ENCODE assay signal across 22 mouse cellular contexts in genomic region chr5:35117633-35118032, GRCm38 (mm10). TPM values are rescaled to one million over a fixed set of nuclear protein-coding genes. Genes with fewer than 3 reads are reported as not detected.
DNase-seq lines count a peak whose midpoint lies in the region; ATAC-seq and TF ChIP-seq lines count a peak whose summit lies in the region.
"Had no signal": no experiment of that assay in that cellular context is flagged by ENCODE, and none has a peak within 500 bp of the region (broad histone marks: within the 10 kb centered on the region; RNA-seq: fewer than 3 reads in every experiment).

No protein-coding gene starts in this region.

- no peak for ATAC-seq in forebrain, embryonic 13.5 days
- ATAC-seq in forebrain, embryonic 12.5 days (ENCODE audit: low FRiP score), result no peak
- ATAC-seq in hindbrain, embryonic 14.5 days (ENCODE audit: low FRiP score), result no peak
- ATAC-seq: CD4-positive, CD25-positive, alpha-beta regulatory T cell, adult 4 months had no signal

- no peaks in the 10 kb centered on the region for H3K27me3 ChIP-seq in forebrain, embryonic 13.5 days
- H3K27me3 ChIP-seq in forebrain, embryonic 12.5 days, result no peaks in the 10 kb centered on the region
- H3K27me3 ChIP-seq in MEL (ENCODE audit: control insufficient read depth in 1 of 2, insufficient read depth in 2 of 2, low read length in 2 of 2), result peaks cover 0 to 4% of the 10 kb centered on the region in 2 experiments; a peak in 1 of 4 replicates
- H3K27me3 ChIP-seq in testis, adult 2 months (ENCODE audit: control insufficient read depth, insufficient read depth, low read length), result no peaks in the 10 kb centered on the region
- no peaks in the 10 kb centered on the region for H3K27me3 ChIP-seq in hindbrain, embryonic 14.5 days (ENCODE audit: control insufficient read depth, insufficient read depth, low read length)
- peaks cover 4% of the 10 kb centered on the region; the same call in 1 of the 2 replicates for H3K27me3 ChIP-seq in limb, embryonic 10.5 days (ENCODE audit: low read depth, poor library complexity, severe bottlenecking)
- H3K27me3 ChIP-seq: embryonic facial prominence, embryonic 13.5 days; embryonic facial prominence, embryonic 15.5 days had no signal

- H3K27ac ChIP-seq in forebrain, embryonic 13.5 days, result 0 out of 2 replicates have a peak overlapping the region, but pooled peaks have one; percentile 19
- H3K27ac ChIP-seq in forebrain, embryonic 12.5 days, result no peak overlapping the region
- H3K27ac ChIP-seq in MEL (ENCODE audit: control insufficient read depth, low read depth, low read length), result 0 out of 2 replicates have a peak overlapping the region, but pooled peaks have one; percentile 11
- H3K27ac ChIP-seq in testis, adult 2 months (ENCODE audit: control insufficient read depth, insufficient read depth, low read depth, low read length), result peak overlapping the region; percentile 52; the same call in 1 of the 2 replicates
- H3K27ac ChIP-seq in hindbrain, embryonic 14.5 days, result no peak overlapping the region
- no peak overlapping the region for H3K27ac ChIP-seq in limb, embryonic 10.5 days
- H3K27ac ChIP-seq: embryonic facial prominence, embryonic 13.5 days; embryonic facial prominence, embryonic 15.5 days; forebrain, embryonic 10.5 days had no signal

- H3K4me2 ChIP-seq in forebrain, embryonic 13.5 days, result no peak overlapping the region
- H3K4me2 ChIP-seq in forebrain, embryonic 12.5 days, result no peak overlapping the region
- H3K4me2 ChIP-seq in hindbrain, embryonic 14.5 days (replicated peaks), result no peak overlapping the region
- H3K4me2 ChIP-seq: embryonic facial prominence, embryonic 13.5 days; embryonic facial prominence, embryonic 15.5 days had no signal

- no peak overlapping the region for H3K4me3 ChIP-seq in forebrain, embryonic 13.5 days
- no peak overlapping the region for H3K4me3 ChIP-seq in forebrain, embryonic 12.5 days (replicated peaks)
- H3K4me3 ChIP-seq in MEL (ENCODE audit: control insufficient read depth in 1 of 2, insufficient read depth in 1 of 2, low read depth in 2 of 2, low read length in 2 of 2), result no peak overlapping the region
- H3K4me3 ChIP-seq in testis, adult 2 months (ENCODE audit: control insufficient read depth, low read depth, low read length), result no peak overlapping the region
- H3K4me3 ChIP-seq in hindbrain, embryonic 14.5 days (replicated peaks; ENCODE audit: low read length), result no peak overlapping the region
- H3K4me3 ChIP-seq in limb, embryonic 10.5 days, result no peak overlapping the region
- H3K4me3 ChIP-seq: embryonic facial prominence, embryonic 13.5 days; embryonic facial prominence, embryonic 15.5 days; erythroblast, embryonic 14.5 days; forebrain, embryonic 10.5 days had no signal

- no peak for TF ChIP-seq RAD21 in MEL (IDR thresholded peaks at IDR 0.05; ENCODE audit: low read depth, low read length)

- peak; percentile 37 for DNase-seq in MEL (ENCODE audit: low read depth, low spot score)
- peak; percentile 53 for DNase-seq in testis, postnatal 14 days (ENCODE audit: low spot score)
- DNase-seq in hindbrain, embryonic 14.5 days (ENCODE audit: low spot score), result no peak
- DNase-seq in limb, embryonic 10.5 days (ENCODE audit: low spot score), result no peak
- DNase-seq: adrenal gland, adult 2 months; adrenal gland, postnatal 10 days; adrenal gland, postnatal 25 days; B cell, adult 2 months; cerebellum, adult 11 months; cerebellum, adult 8-10 months; cerebellum, adult 9-11 months; cerebellum, postnatal 14 days; embryo, embryonic 11 days had no signal

- no peak for TF ChIP-seq CTCF in MEL (IDR thresholded peaks at IDR 0.05 in 2 of 3, conservative IDR thresholded peaks at IDR 0.05 in 1 of 3; ENCODE audit: control insufficient read depth in 1 of 3, insufficient read depth in 1 of 3, low read depth in 2 of 3, low read length in 3 of 3, poor library complexity in 1 of 3, severe bottlenecking in 1 of 3)
- TF ChIP-seq CTCF in testis, adult 2 months (IDR thresholded peaks at IDR 0.05; ENCODE audit: control insufficient read depth, insufficient read depth, insufficient replicate concordance, low read depth, low read length), result no peak

- peaks cover 9% of the 10 kb centered on the region for H3K4me1 ChIP-seq in forebrain, embryonic 13.5 days
- H3K4me1 ChIP-seq in forebrain, embryonic 12.5 days, result no peaks in the 10 kb centered on the region
- peaks cover 3 to 10% of the 10 kb centered on the region in 2 experiments; a peak in 3 of 4 replicates for H3K4me1 ChIP-seq in MEL (ENCODE audit: control insufficient read depth in 1 of 2, insufficient read depth in 2 of 2, low read length in 2 of 2)
- H3K4me1 ChIP-seq in testis, adult 2 months (ENCODE audit: control insufficient read depth, insufficient read depth, low read length), result peaks cover 2% of the 10 kb centered on the region; the same call in 1 of the 2 replicates
- H3K4me1 ChIP-seq in hindbrain, embryonic 14.5 days (replicated peaks; ENCODE audit: control insufficient read depth, insufficient read depth, low read length), result no peaks in the 10 kb centered on the region
- peaks cover 8% of the 10 kb centered on the region for H3K4me1 ChIP-seq in limb, embryonic 10.5 days
- H3K4me1 ChIP-seq: embryonic facial prominence, embryonic 15.5 days; forebrain, embryonic 10.5 days had no signal

- H3K79me2 ChIP-seq in MEL (ENCODE audit: control insufficient read depth, insufficient read depth, low read length, poor library complexity), result no peaks in the 10 kb centered on the region

- WGBS in forebrain, embryonic 13.5 days, result 73% methylated on average over 3 of the region's 3 CpGs
- WGBS in forebrain, embryonic 12.5 days, result 75% methylated on average over 3 of the region's 3 CpGs
- 74% methylated on average over 3 of the region's 3 CpGs for WGBS in hindbrain, embryonic 14.5 days
- 77% methylated on average over 3 of the region's 3 CpGs for WGBS in limb, embryonic 10.5 days

- H3K36me3 ChIP-seq in forebrain, embryonic 13.5 days (ENCODE audit: poor library complexity, severe bottlenecking), result no peaks in the 10 kb centered on the region
- H3K36me3 ChIP-seq in forebrain, embryonic 12.5 days (replicated peaks), result no peaks in the 10 kb centered on the region
- peaks cover 0 to 8% of the 10 kb centered on the region in 2 experiments; a peak in 2 of 4 replicates for H3K36me3 ChIP-seq in MEL (ENCODE audit: control insufficient read depth in 1 of 2, insufficient read depth in 2 of 2, low read length in 2 of 2)
- no peaks in the 10 kb centered on the region for H3K36me3 ChIP-seq in testis, adult 2 months (ENCODE audit: control insufficient read depth, insufficient read depth, low read length)
- H3K36me3 ChIP-seq in hindbrain, embryonic 14.5 days (replicated peaks; ENCODE audit: control insufficient read depth, insufficient read depth), result no peaks in the 10 kb centered on the region
- no peaks in the 10 kb centered on the region for H3K36me3 ChIP-seq in limb, embryonic 10.5 days
- H3K36me3 ChIP-seq: embryonic facial prominence, embryonic 13.5 days; embryonic facial prominence, embryonic 15.5 days; forebrain, embryonic 10.5 days; G1E had no signal

- TF ChIP-seq POLR2A in MEL (IDR thresholded peaks at IDR 0.05; ENCODE audit: control insufficient read depth in 1 of 2, insufficient read depth in 1 of 2, low read depth in 1 of 2, low read length in 2 of 2, poor library complexity in 1 of 2), result no peak
- no peak for TF ChIP-seq POLR2A in testis, adult 2 months (IDR thresholded peaks at IDR 0.05; ENCODE audit: control insufficient read depth, low read depth, low read length)

- no peaks in the 10 kb centered on the region for H3K9me3 ChIP-seq in forebrain, embryonic 13.5 days (replicated peaks)
- no peaks in the 10 kb centered on the region for H3K9me3 ChIP-seq in forebrain, embryonic 12.5 days
- H3K9me3 ChIP-seq in MEL (replicated peaks; ENCODE audit: insufficient read depth, low read length), result no peaks in the 10 kb centered on the region
- no peaks in the 10 kb centered on the region for H3K9me3 ChIP-seq in hindbrain, embryonic 14.5 days (ENCODE audit: control insufficient read depth, low read length)
- no peaks in the 10 kb centered on the region for H3K9me3 ChIP-seq in limb, embryonic 10.5 days (replicated peaks)
- H3K9me3 ChIP-seq: embryonic facial prominence, embryonic 13.5 days; embryonic facial prominence, embryonic 15.5 days; forebrain, embryonic 10.5 days; G1E had no signal

- TF ChIP-seq EP300 in MEL (IDR thresholded peaks at IDR 0.05; ENCODE audit: low read depth in 1 of 2, low read length in 2 of 2), result 0 out of 4 replicates have a peak, but pooled peaks of 1 of the 2 experiments have one; percentile 27

- no peak overlapping the region for H3K9ac ChIP-seq in forebrain, embryonic 13.5 days
- no peak overlapping the region for H3K9ac ChIP-seq in forebrain, embryonic 12.5 days
- H3K9ac ChIP-seq in MEL (ENCODE audit: control insufficient read depth, low read depth, low read length, poor library complexity, severe bottlenecking), result no peak overlapping the region
- H3K9ac ChIP-seq in hindbrain, embryonic 14.5 days, result no peak overlapping the region
- H3K9ac ChIP-seq: embryonic facial prominence, embryonic 13.5 days; embryonic facial prominence, embryonic 15.5 days had no signal

TF ChIP-seq in MEL, 35 proteins besides CTCF, POLR2A, EP300 and RAD21 (continues in another document):
- TF ChIP-seq MEF2A (IDR thresholded peaks at IDR 0.05; ENCODE audit: extremely low read depth, insufficient replicate concordance, low read depth, low read length, poor library complexity, severe bottlenecking), result no peak
- TF ChIP-seq ZMIZ1 (IDR thresholded peaks at IDR 0.05; ENCODE audit: low read depth, low read length), result no peak
- TF ChIP-seq GATA1 (IDR thresholded peaks at IDR 0.05; ENCODE audit: low read depth, low read length), result peak; percentile 69
- no peak for TF ChIP-seq POLR2AphosphoS2 (IDR thresholded peaks at IDR 0.05; ENCODE audit: low read length)
- peak; percentile 73 for TF ChIP-seq RCOR1 (IDR thresholded peaks at IDR 0.05; ENCODE audit: low read depth, low read length)
- TF ChIP-seq HCFC1 (IDR thresholded peaks at IDR 0.05; ENCODE audit: low read depth, low read length), result no peak
- TF ChIP-seq MYB (IDR thresholded peaks at IDR 0.05; ENCODE audit: low read depth, low read length), result no peak
- TF ChIP-seq TCF12 (IDR thresholded peaks at IDR 0.05; ENCODE audit: low read depth, low read length), result no peak
- TF ChIP-seq MXI1 (IDR thresholded peaks at IDR 0.05; ENCODE audit: low read depth, low read length), result peak; percentile 20; the same call in 1 of the 2 replicates
- peak; percentile 74 for TF ChIP-seq USF1 (IDR thresholded peaks at IDR 0.05; ENCODE audit: low read depth, low read length)

RNA-seq across cellular contexts. Expression of gene Lrpap1, which starts 12.1 kb away (rescaled TPM):
- 95.2 and 104 TPM in 2 replicates for polyA plus RNA-seq in forebrain, embryonic 13.5 days (2015; fragmentation: Nextera tagmentation; extraction: Ambion mirVana)
- 94.7 and 96.2 TPM in 2 replicates for polyA plus RNA-seq in forebrain, embryonic 12.5 days (2016; fragmentation: Nextera tagmentation; extraction: Ambion mirVana)
- total RNA-seq in MEL (2012; rRNA removed), result 41.6 and 45.0 TPM in 2 replicates
- polyA plus RNA-seq in MEL (2012; ENCODE audit: insufficient read depth in 1 of 2, insufficient read length in 2 of 2, low read depth in 1 of 2, low replicate concordance in 2 of 2, missing spikeins in 1 of 2), result 10 to 100 TPM in 1 of 2 experiments, not detected in 1; 74.7 TPM
- polyA plus RNA-seq in testis, adult 2 months (2012; rRNA removed), result 34.5 and 36.4 TPM in 2 replicates
- polyA plus RNA-seq in hindbrain, embryonic 14.5 days (2014; fragmentation: Nextera tagmentation; extraction: Ambion mirVana), result 150 and 160 TPM in 2 replicates
- polyA plus RNA-seq in limb, embryonic 10.5 days (2016; fragmentation: Nextera tagmentation; extraction: Ambion mirVana), result 54.6 and 58.5 TPM in 2 replicates

Comparison
In these comparisons a context has a peak if more than half of its experiments do, and no peak if none do; other contexts are left out.
1. H3K27ac ChIP-seq: peak in forebrain, embryonic 13.5 days (single experiment), MEL (single experiment) and testis, adult 2 months (single experiment); none in forebrain, embryonic 12.5 days (single experiment), hindbrain, embryonic 14.5 days (single experiment) and limb, embryonic 10.5 days (single experiment).
2. DNase-seq: peak in MEL (single experiment) and testis, postnatal 14 days (single experiment); none in hindbrain, embryonic 14.5 days (single experiment) and limb, embryonic 10.5 days (single experiment).